Mouse (Mus musculus) cerebellum, postnatal 14 days (tissue): ENCODE results near the gene Aadac.

Experiments
- DNase-seq, 2 experiments: peaks; one replicate each; pipeline ENCODE4 v3.0.0; 2021; ENCODE audit warnings: mixed read lengths in 2 of 2

Aadac gene

GRCm38 (mm10) chr3:60025417-60025816, at the start of gene Aadac:
TSS of gene Aadac (plus strand) at chr3:60025717.
- DNase-seq = no peak

GRCm38 (mm10) chr3:60003622-60004021, 21.9 kb upstream of the Aadac start:
- no peak for DNase-seq

GRCm38 (mm10) chr3:60006443-60006842, 19.1 kb upstream of the Aadac start, which contains the start of gene Aadacl2:
TSS of gene Aadacl2 (plus strand) at chr3:60006743.
- DNase-seq = no peak

- no peak for DNase-seq
Measured at GRCm38 (mm10) chr3:60031511-60031910, 6.0 kb downstream of the Aadac start.

- no peak for DNase-seq
Measured at GRCm38 (mm10) chr3:60046221-60046913, 20.9 kb downstream of the Aadac start.

GRCm38 (mm10) chr3:60053231-60053927, 27.9 kb downstream of the Aadac start:
- no peak for DNase-seq

- no peak for DNase-seq
Measured at GRCm38 (mm10) chr3:60053931-60054330, 28.4 kb downstream of the Aadac start.

GRCm38 (mm10) chr3:60056451-60056850, 30.9 kb downstream of the Aadac start:
- peak; percentile 19 to 35 for DNase-seq

- DNase-seq = peak in 1 of 2 experiments; percentile 36
Measured at GRCm38 (mm10) chr3:60057070-60057808, 31.7 kb downstream of the Aadac start.

- no peak for DNase-seq
Measured at GRCm38 (mm10) chr3:60057809-60058082, 32.2 kb downstream of the Aadac start.

- no peak for DNase-seq
Measured at GRCm38 (mm10) chr3:60078883-60079415, 53.4 kb downstream of the Aadac start.

- DNase-seq = peak; percentile 7
Measured at GRCm38 (mm10) chr3:60080572-60080971, 55.1 kb downstream of the Aadac start.

- DNase-seq = peak; percentile 40 to 50
Measured at GRCm38 (mm10) chr3:60081648-60082047, 56.1 kb downstream of the Aadac start, which contains the start of gene Sucnr1. TSS of gene Sucnr1 (plus strand) at chr3:60081869.

- no peak for DNase-seq
Measured at GRCm38 (mm10) chr3:60082746-60083145, 57.2 kb downstream of the Aadac start.

GRCm38 (mm10) chr3:60085729-60086128, 60.2 kb downstream of the Aadac start:
- DNase-seq = no peak
